In the genomic region with DNA sequence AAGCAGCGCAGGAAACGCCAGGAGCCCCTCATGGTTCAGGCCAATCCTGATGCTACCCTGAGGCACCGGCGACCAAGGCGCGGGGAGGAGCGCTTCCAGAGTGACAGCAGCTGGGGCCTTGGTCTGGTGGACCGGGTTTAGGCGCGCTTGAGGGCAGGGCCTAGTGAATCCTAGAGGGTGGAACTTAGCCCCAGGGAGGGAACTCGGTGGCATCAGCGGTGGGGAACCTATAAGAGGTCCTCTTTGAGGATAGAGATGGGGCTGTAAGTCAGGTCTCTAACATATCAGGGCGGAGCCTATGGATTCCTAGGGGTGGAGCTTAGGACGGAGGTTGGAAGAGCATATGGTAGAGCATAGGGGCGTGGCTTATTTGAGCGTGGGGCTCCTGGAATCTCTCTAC, we compare ENCODE assay signal across 9 mouse cellular contexts. TPM values are rescaled to one million over a fixed set of nuclear protein-coding genes. Genes with fewer than 3 reads are reported as not detected.
DNase-seq lines count a peak whose midpoint lies in the region; ATAC-seq lines count a peak whose summit lies in the region.
"Had no signal": no experiment of that assay in that cellular context is flagged by ENCODE, and none has a peak within 500 bp of the region (broad histone marks: within the 10 kb centered on the region; RNA-seq: fewer than 3 reads in every experiment).

No protein-coding gene starts in this region.

- peaks cover 9% of the 10 kb centered on the region; the same call in 1 of the 2 replicates for H3K4me1 ChIP-seq in midbrain, embryonic 10.5 days
- no peaks in the 10 kb centered on the region for H3K4me1 ChIP-seq in midbrain, embryonic 11.5 days (ENCODE audit: control insufficient read depth, insufficient read depth, low read length)
- H3K4me1 ChIP-seq in hindbrain, embryonic 15.5 days (replicated peaks), result no peaks in the 10 kb centered on the region
- no peaks in the 10 kb centered on the region for H3K4me1 ChIP-seq in neural tube, embryonic 11.5 days (ENCODE audit: control insufficient read depth, insufficient read depth, low read length)

- WGBS in midbrain, embryonic 10.5 days, result 27% methylated on average over 16 of the region's 16 CpGs
- WGBS in midbrain, embryonic 11.5 days, result 24% methylated on average over 16 of the region's 16 CpGs
- 33% methylated on average over 16 of the region's 16 CpGs for WGBS in hindbrain, embryonic 15.5 days
- 26% methylated on average over 16 of the region's 16 CpGs for WGBS in neural tube, embryonic 11.5 days

- no peak overlapping the region for H3K4me2 ChIP-seq in midbrain, embryonic 11.5 days
- 0 out of 2 replicates have a peak overlapping the region, but pooled peaks have one; percentile 6 for H3K4me2 ChIP-seq in hindbrain, embryonic 15.5 days
- H3K4me2 ChIP-seq in neural tube, embryonic 11.5 days (ENCODE audit: low read depth), result 0 out of 2 replicates have a peak overlapping the region, but pooled peaks have one; percentile 7

- no peaks in the 10 kb centered on the region for H3K36me3 ChIP-seq in midbrain, embryonic 10.5 days
- no peaks in the 10 kb centered on the region for H3K36me3 ChIP-seq in midbrain, embryonic 11.5 days (ENCODE audit: control insufficient read depth, insufficient read depth, low read length)
- H3K36me3 ChIP-seq in hindbrain, embryonic 15.5 days, result no peaks in the 10 kb centered on the region
- no peaks in the 10 kb centered on the region for H3K36me3 ChIP-seq in neural tube, embryonic 11.5 days (ENCODE audit: control insufficient read depth, insufficient read depth, low read length)

- H3K9me3 ChIP-seq in midbrain, embryonic 10.5 days (replicated peaks), result no peaks in the 10 kb centered on the region
- no peaks in the 10 kb centered on the region for H3K9me3 ChIP-seq in midbrain, embryonic 11.5 days (ENCODE audit: control insufficient read depth, low read length)
- H3K9me3 ChIP-seq in hindbrain, embryonic 15.5 days, result no peaks in the 10 kb centered on the region
- no peaks in the 10 kb centered on the region for H3K9me3 ChIP-seq in neural tube, embryonic 11.5 days (ENCODE audit: control insufficient read depth, low read length)

- peak; percentile 26 for DNase-seq in midbrain, embryonic 10.5 days (ENCODE audit: low spot score)
- no peak for DNase-seq in midbrain, embryonic 11.5 days (ENCODE audit: low spot score, missing footprints)
- DNase-seq in embryo, embryonic 10 days (ENCODE audit: low spot score), result peak; percentile 67
- DNase-seq in neural tube, embryonic 11.5 days (ENCODE audit: low spot score), result no peak
- DNase-seq in ovary, postnatal 10 days (ENCODE audit: low spot score), result no peak
- DNase-seq in layer of hippocampus, adult 11-12 months (ENCODE audit: low spot score), result no peak
- DNase-seq: kidney, adult 18-20 months had no signal

- ATAC-seq in midbrain, embryonic 11.5 days (ENCODE audit: low FRiP score), result no peak
- ATAC-seq in hindbrain, embryonic 15.5 days (ENCODE audit: low FRiP score, low read depth), result no peak
- ATAC-seq in neural tube, embryonic 11.5 days (ENCODE audit: insufficient read depth, low FRiP score, low TSS enrichment), result no peak
- ATAC-seq: activated CD4-positive, CD25-positive, alpha-beta regulatory T cell, adult 4 months had no signal

- no peaks in the 10 kb centered on the region for H3K27me3 ChIP-seq in midbrain, embryonic 10.5 days (ENCODE audit: low read depth, poor library complexity, severe bottlenecking)
- no peaks in the 10 kb centered on the region for H3K27me3 ChIP-seq in midbrain, embryonic 11.5 days (ENCODE audit: control insufficient read depth, insufficient read depth, low read length)
- no peaks in the 10 kb centered on the region for H3K27me3 ChIP-seq in hindbrain, embryonic 15.5 days
- H3K27me3 ChIP-seq in neural tube, embryonic 11.5 days (ENCODE audit: control insufficient read depth, insufficient read depth, low read length), result no peaks in the 10 kb centered on the region

- no peak overlapping the region for H3K9ac ChIP-seq in midbrain, embryonic 11.5 days (ENCODE audit: low read length)
- no peak overlapping the region for H3K9ac ChIP-seq in hindbrain, embryonic 15.5 days
- no peak overlapping the region for H3K9ac ChIP-seq in neural tube, embryonic 11.5 days (ENCODE audit: low read length)

- 0 out of 2 replicates have a peak overlapping the region, but pooled peaks have one; percentile 3 for H3K4me3 ChIP-seq in midbrain, embryonic 10.5 days
- H3K4me3 ChIP-seq in midbrain, embryonic 11.5 days (ENCODE audit: low read depth, low read length), result no peak overlapping the region
- H3K4me3 ChIP-seq in hindbrain, embryonic 15.5 days, result no peak overlapping the region
- H3K4me3 ChIP-seq in neural tube, embryonic 11.5 days (ENCODE audit: low read depth, low read length), result no peak overlapping the region

- no peak overlapping the region for H3K27ac ChIP-seq in midbrain, embryonic 10.5 days (replicated peaks)
- no peak overlapping the region for H3K27ac ChIP-seq in midbrain, embryonic 11.5 days (ENCODE audit: low read depth, low read length)
- H3K27ac ChIP-seq in hindbrain, embryonic 15.5 days (replicated peaks), result no peak overlapping the region
- H3K27ac ChIP-seq in neural tube, embryonic 11.5 days (ENCODE audit: low read depth, low read length), result no peak overlapping the region

RNA-seq across cellular contexts. Expression of a gene that starts 5.2 kb away (rescaled TPM):
- polyA plus RNA-seq in midbrain, embryonic 10.5 days (2016; fragmentation: Nextera tagmentation; extraction: Ambion mirVana), result 105 and 112 TPM in 2 replicates
- 83.7 and 84.8 TPM in 2 replicates for polyA plus RNA-seq in midbrain, embryonic 11.5 days (2014; fragmentation: Nextera tagmentation; extraction: Ambion mirVana)
- polyA plus RNA-seq in hindbrain, embryonic 15.5 days (2015; fragmentation: Nextera tagmentation; extraction: Ambion mirVana), result 137 TPM in 2 replicates
- polyA plus RNA-seq in neural tube, embryonic 11.5 days (2014; fragmentation: Nextera tagmentation; extraction: Ambion mirVana), result 110 and 113 TPM in 2 replicates

RNA-seq across cellular contexts. Expression of a gene that starts 10.6 kb away (rescaled TPM):
- 15.0 and 18.6 TPM in 2 replicates for polyA plus RNA-seq in midbrain, embryonic 10.5 days (2016; fragmentation: Nextera tagmentation; extraction: Ambion mirVana)
- 16.3 and 17.1 TPM in 2 replicates for polyA plus RNA-seq in midbrain, embryonic 11.5 days (2014; fragmentation: Nextera tagmentation; extraction: Ambion mirVana)
- polyA plus RNA-seq in hindbrain, embryonic 15.5 days (2015; fragmentation: Nextera tagmentation; extraction: Ambion mirVana), result 13.8 and 14.4 TPM in 2 replicates
- 16.0 and 17.7 TPM in 2 replicates for polyA plus RNA-seq in neural tube, embryonic 11.5 days (2014; fragmentation: Nextera tagmentation; extraction: Ambion mirVana)

RNA-seq across cellular contexts. Expression of a gene that starts 10.7 kb away (rescaled TPM):
- polyA plus RNA-seq in midbrain, embryonic 10.5 days (2016; fragmentation: Nextera tagmentation; extraction: Ambion mirVana), result 0.78 and 1.1 TPM in 2 replicates
- polyA plus RNA-seq in midbrain, embryonic 11.5 days (2014; fragmentation: Nextera tagmentation; extraction: Ambion mirVana), result 0.08 and 0.26 TPM in 2 replicates
- polyA plus RNA-seq in hindbrain, embryonic 15.5 days (2015; fragmentation: Nextera tagmentation; extraction: Ambion mirVana), result 2.5 and 3.3 TPM in 2 replicates
- polyA plus RNA-seq in neural tube, embryonic 11.5 days (2014; fragmentation: Nextera tagmentation; extraction: Ambion mirVana), result 1.3 and 2.3 TPM in 2 replicates

RNA-seq across cellular contexts. Expression of a gene that starts 26.8 kb away (rescaled TPM):
- polyA plus RNA-seq in midbrain, embryonic 10.5 days (2016; fragmentation: Nextera tagmentation; extraction: Ambion mirVana), result 6.0 and 6.8 TPM in 2 replicates
- 3.2 and 3.9 TPM in 2 replicates for polyA plus RNA-seq in midbrain, embryonic 11.5 days (2014; fragmentation: Nextera tagmentation; extraction: Ambion mirVana)
- polyA plus RNA-seq in hindbrain, embryonic 15.5 days (2015; fragmentation: Nextera tagmentation; extraction: Ambion mirVana), result 4.5 and 4.6 TPM in 2 replicates
- polyA plus RNA-seq in neural tube, embryonic 11.5 days (2014; fragmentation: Nextera tagmentation; extraction: Ambion mirVana), result 2.8 and 2.9 TPM in 2 replicates

RNA-seq across cellular contexts. Expression of a gene that starts 28.8 kb away (rescaled TPM):
- polyA plus RNA-seq in midbrain, embryonic 10.5 days (2016; fragmentation: Nextera tagmentation; extraction: Ambion mirVana), result 0.34 TPM in 1 of 2 replicates, not detected in the other
- polyA plus RNA-seq in midbrain, embryonic 11.5 days (2014; fragmentation: Nextera tagmentation; extraction: Ambion mirVana), result not detected in 2 replicates
- polyA plus RNA-seq in hindbrain, embryonic 15.5 days (2015; fragmentation: Nextera tagmentation; extraction: Ambion mirVana), result not detected in 2 replicates
- not detected in 2 replicates for polyA plus RNA-seq in neural tube, embryonic 11.5 days (2014; fragmentation: Nextera tagmentation; extraction: Ambion mirVana)
- polyA plus RNA-seq: activated CD4-positive, CD25-positive, alpha-beta regulatory T cell, adult 4 months had no signal

Comparison
In these comparisons a context has a peak if more than half of its experiments do, and no peak if none do; other contexts are left out.
1. DNase-seq: peak in midbrain, embryonic 10.5 days (single experiment) and embryo, embryonic 10 days (single experiment); none in midbrain, embryonic 11.5 days (single experiment), neural tube, embryonic 11.5 days (single experiment), ovary, postnatal 10 days (single experiment) and layer of hippocampus, adult 11-12 months (single experiment).